Mouse (Mus musculus) midbrain, embryonic 12.5 days (tissue): ENCODE measurements at regions not wholly inside any gene's neighbourhood (a gene's known extent, or its start where the extent isn't known, plus 50 kb on each side); places are given as distances from the start of the nearest gene placed in this dataset.
A peak's percentile ranks its signal among the peaks of the same experiment; 100 is the strongest.

Source experiments
- ATAC-seq: fragments of 200-750 bp; cut with Nextera tagmentation; 2 replicates; pipeline ENCODE4 v1.8.0; 2017; ENCODE audit warnings: low read depth, moderate TSS enrichment, moderate library complexity; ENCODE audit not compliant: low FRiP score
- H3K27ac ChIP-seq: fragments of 300-500 bp; sonication (generic); replicated peaks from 2 replicates; pipeline ENCODE4 v1.5.1; 2016; ENCODE audit warnings: mild to moderate bottlenecking
- H3K27me3 ChIP-seq: fragments of 300-500 bp; sonication (generic); 2 replicates; pipeline ENCODE4 v1.6.1; 2016; ENCODE audit warnings: mild to moderate bottlenecking
- H3K36me3 ChIP-seq: fragments of 300-500 bp; sonication (generic); 2 replicates; pipeline ENCODE4 v1.6.1; 2016
- H3K4me1 ChIP-seq: fragments of 300-500 bp; sonication (generic); 2 replicates; pipeline ENCODE4 v1.6.1; 2016
- H3K4me2 ChIP-seq: fragments of 300-500 bp; sonication (generic); replicated peaks from 2 replicates; pipeline ENCODE4 v1.6.1; 2016; ENCODE audit warnings: mild to moderate bottlenecking, moderate library complexity
- H3K4me3 ChIP-seq: fragments of 300-500 bp; sonication (generic); 2 replicates; pipeline ENCODE4 v1.5.1; 2016; ENCODE audit warnings: mild to moderate bottlenecking
- H3K9ac ChIP-seq: fragments of 300-500 bp; sonication (generic); replicated peaks from 2 replicates; pipeline ENCODE4 v1.6.1; 2016; ENCODE audit warnings: mild to moderate bottlenecking, moderate library complexity
- H3K9me3 ChIP-seq: fragments of 300-500 bp; sonication (generic); 2 replicates; pipeline ENCODE4 v1.6.1; 2016; ENCODE audit warnings: mild to moderate bottlenecking
- WGBS: fragments of 180-500 bp; shearing (Covaris S2); methylation state at CpG from one replicate; pipeline ENCODE4 v1.1.7; 2016; 5-methylcytosine and 5-hydroxymethylcytosine counted together

DNA sequence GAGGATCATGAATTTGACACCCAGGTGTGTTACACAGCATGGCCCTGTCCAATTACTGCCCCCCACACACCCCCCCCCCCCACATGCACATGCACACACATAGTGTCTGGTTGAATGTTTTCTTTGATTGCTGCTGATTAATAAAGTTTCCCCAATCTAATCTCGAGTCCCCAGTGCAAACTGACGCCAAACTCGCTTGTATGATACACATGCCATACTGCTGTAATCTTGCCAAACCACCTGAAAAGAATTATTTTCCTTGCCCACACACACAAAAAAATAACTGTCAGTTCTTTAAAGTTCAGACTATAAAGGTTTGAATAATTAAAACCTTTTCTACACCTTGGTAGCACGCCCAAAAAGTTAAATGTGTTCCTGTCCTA lies 184.7 kb upstream of the Meis1 start:
- Histone ChIP-seq H3K9me3 (no peaks in the 10 kb centered on the region), H3K27ac (no peak overlapping the region), H3K36me3 (no peaks in the 10 kb centered on the region), H3K9ac (no peak overlapping the region), H3K4me1 (peaks cover 21% of the 10 kb centered on the region; the same call in 1 of the 2 replicates), H3K4me3 (no peak overlapping the region), H3K27me3 (peaks cover 4% of the 10 kb centered on the region; the same call in 1 of the 2 replicates), H3K4me2 (no peak overlapping the region)
- no peak for ATAC-seq
- 84% methylated on average over 4 of the region's 4 CpGs for WGBS

DNA sequence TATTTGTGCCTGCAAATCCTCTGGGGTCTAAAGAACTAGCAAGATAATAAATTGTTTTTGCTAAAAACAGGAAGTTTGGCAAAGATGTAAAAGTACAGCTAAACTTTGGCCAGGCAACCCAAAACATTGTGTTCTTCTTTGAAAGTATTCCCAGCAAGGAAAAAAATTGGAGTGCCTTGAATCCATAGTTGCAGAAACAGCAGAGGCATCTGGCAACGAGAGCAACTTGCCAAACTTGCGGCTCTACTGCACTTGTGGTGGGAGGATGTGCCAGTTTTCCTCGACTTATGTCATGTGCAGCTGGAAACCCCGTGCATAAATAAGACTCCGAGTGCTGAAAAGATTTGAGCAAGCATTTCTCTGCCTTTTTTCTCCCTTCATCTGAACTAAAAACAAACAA lies 185.2 kb upstream of the Meis1 start:
- no peak for ATAC-seq
- H3K36me3 ChIP-seq: no peaks in the 10 kb centered on the region
- no peaks in the 10 kb centered on the region for H3K9me3 ChIP-seq
- H3K27ac ChIP-seq: 0 out of 2 replicates have a peak overlapping the region, but pooled peaks have one; percentile 25
- no peak overlapping the region for H3K4me2 ChIP-seq
- H3K4me1 ChIP-seq: peaks cover 21% of the 10 kb centered on the region; the same call in 1 of the 2 replicates
- WGBS: 26% methylated on average over 5 of the region's 5 CpGs
- H3K4me3 ChIP-seq: no peak overlapping the region
- H3K27me3 ChIP-seq: peaks cover 4% of the 10 kb centered on the region; the same call in 1 of the 2 replicates
- no peak overlapping the region for H3K9ac ChIP-seq

DNA sequence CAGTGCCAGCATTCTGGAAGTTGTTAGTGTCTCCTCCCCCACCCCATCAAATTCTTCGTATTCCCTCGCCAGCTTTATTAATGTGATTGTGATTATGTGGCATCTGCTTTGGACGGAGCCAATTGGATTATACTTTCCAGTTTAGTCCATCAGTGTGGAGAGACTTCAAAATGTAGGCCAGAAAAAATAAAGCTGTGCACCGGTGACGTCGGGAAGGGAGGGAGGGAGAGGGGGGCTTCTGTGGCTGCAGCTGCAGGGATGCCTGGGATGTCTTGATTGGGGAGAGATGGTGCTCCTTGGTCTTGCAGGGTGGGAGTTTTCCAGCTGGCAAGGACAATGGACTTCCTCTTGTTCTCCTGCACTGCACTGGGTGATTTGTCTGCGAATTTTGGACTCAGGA lies 185.7 kb upstream of the Meis1 start:
- Histone ChIP-seq H3K4me3 (no peak overlapping the region), H3K4me1 (peaks cover 21% of the 10 kb centered on the region; the same call in 1 of the 2 replicates), H3K27ac (no peak overlapping the region), H3K9me3 (no peaks in the 10 kb centered on the region), H3K4me2 (peak overlapping the region; percentile 17; the same call in 1 of the 2 replicates), H3K27me3 (peaks cover 4% of the 10 kb centered on the region; the same call in 1 of the 2 replicates), H3K9ac (no peak overlapping the region), H3K36me3 (no peaks in the 10 kb centered on the region)
- WGBS: 16% methylated on average over 7 of the region's 7 CpGs
- ATAC-seq: peak; percentile 75

DNA sequence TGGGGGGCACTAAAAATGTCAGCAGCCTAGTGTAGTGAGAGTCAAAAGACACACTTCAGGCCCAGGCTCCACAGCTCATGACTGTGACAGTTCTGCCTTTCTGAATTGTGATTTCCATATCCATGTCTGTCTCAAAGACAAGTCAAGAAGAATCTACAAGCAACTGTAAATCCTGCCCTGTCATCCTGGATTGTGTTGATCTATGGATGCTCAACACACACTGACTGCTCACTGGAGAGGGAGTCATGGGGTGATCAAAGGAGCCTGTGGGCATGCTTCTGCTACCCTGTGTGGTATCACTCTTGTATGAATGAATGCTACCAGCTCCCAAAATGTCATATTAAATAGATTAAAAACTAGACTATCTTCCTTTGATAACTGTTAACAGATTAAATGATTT lies 186.4 kb upstream of the Meis1 start:
- Histone ChIP-seq H3K4me2 (no peak overlapping the region), H3K9ac (no peak overlapping the region), H3K4me1 (peaks cover 21% of the 10 kb centered on the region; the same call in 1 of the 2 replicates), H3K27ac (no peak overlapping the region), H3K27me3 (peaks cover 4% of the 10 kb centered on the region; the same call in 1 of the 2 replicates), H3K9me3 (no peaks in the 10 kb centered on the region), H3K4me3 (no peak overlapping the region), H3K36me3 (no peaks in the 10 kb centered on the region)
- ATAC-seq: peak; percentile 28; the same call in 1 of the 2 replicates

DNA sequence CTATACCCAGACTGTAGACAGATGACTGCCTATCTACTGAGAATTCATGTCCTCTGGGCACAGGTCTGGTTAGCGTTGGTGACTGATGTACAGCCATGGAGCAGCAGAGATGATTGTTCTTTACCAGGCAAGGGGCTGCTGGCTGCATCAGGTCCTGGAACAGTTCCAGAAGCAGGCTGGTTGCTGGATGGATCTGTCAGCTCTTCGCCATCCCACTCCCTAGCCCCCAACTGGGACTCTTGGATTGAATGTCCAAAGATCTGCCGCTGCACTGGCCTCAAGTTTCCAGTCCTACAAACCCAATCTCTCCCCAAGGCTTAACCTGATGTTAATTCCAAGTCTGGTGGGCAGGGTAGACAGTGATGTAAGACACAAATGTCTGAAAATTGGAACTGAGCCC lies 200.7 kb upstream of the Meis1 start:
- no peaks in the 10 kb centered on the region for H3K36me3 ChIP-seq
- no peak for ATAC-seq
- 83% methylated on average over 3 of the region's 3 CpGs for WGBS
- H3K9me3 ChIP-seq: no peaks in the 10 kb centered on the region
- H3K4me3 ChIP-seq: no peak overlapping the region
- H3K27me3 ChIP-seq: no peaks in the 10 kb centered on the region
- no peaks in the 10 kb centered on the region for H3K4me1 ChIP-seq
- no peak overlapping the region for H3K4me2 ChIP-seq
- H3K27ac ChIP-seq: no peak overlapping the region
- no peak overlapping the region for H3K9ac ChIP-seq

DNA sequence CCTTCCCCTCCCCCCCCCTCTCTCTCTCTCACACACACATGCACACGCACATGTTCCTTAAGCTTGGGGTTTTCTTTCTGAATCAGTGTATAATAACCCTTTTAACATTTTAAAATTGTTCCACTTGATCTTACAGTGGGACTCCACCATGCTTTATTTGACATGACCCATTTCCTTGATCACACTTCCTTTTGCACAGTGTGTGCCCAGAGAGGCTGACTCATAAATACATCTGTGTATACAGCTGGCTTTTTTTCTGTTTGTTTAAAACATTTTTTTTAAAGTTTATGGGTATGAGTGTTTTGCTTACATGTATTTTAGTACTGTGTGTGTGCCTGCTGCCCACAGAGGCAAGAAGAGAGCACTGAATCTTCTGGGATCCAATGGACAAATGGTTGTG lies 202.7 kb upstream of the Meis1 start:
- Histone ChIP-seq H3K4me3 (no peak overlapping the region), H3K4me2 (no peak overlapping the region), H3K36me3 (no peaks in the 10 kb centered on the region), H3K27me3 (no peaks in the 10 kb centered on the region), H3K4me1 (no peaks in the 10 kb centered on the region), H3K27ac (no peak overlapping the region), H3K9me3 (no peaks in the 10 kb centered on the region), H3K9ac (no peak overlapping the region)
- ATAC-seq: no peak
- no CpG with 5 or more reads among the region's 1 CpGs for WGBS

DNA sequence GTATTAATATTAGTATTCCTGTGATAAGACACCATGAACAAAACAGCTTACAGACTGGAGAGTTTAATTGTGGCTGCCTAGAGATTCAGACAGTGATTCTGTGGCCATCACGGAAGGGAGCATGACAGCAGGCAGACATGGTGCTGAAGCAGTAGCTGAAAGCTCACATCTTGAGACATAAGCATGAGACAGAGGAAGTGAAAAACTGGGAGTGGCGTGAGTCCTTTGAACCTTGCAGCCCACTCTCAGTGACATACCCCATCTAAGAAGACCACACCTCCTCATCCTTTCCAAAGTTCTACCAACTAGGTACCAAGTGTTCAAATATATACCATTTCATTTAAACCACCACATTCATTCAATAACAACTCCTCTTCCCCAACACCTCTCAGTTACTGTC lies 208.0 kb upstream of the Meis1 start:
- H3K4me2 ChIP-seq: no peak overlapping the region
- ATAC-seq: no peak
- H3K36me3 ChIP-seq: no peaks in the 10 kb centered on the region
- no peaks in the 10 kb centered on the region for H3K9me3 ChIP-seq
- H3K27me3 ChIP-seq: no peaks in the 10 kb centered on the region
- H3K4me3 ChIP-seq: no peak overlapping the region
- H3K27ac ChIP-seq: no peak overlapping the region
- H3K9ac ChIP-seq: no peak overlapping the region
- no peaks in the 10 kb centered on the region for H3K4me1 ChIP-seq
- WGBS: 87% methylated on average over 2 of the region's 2 CpGs

DNA sequence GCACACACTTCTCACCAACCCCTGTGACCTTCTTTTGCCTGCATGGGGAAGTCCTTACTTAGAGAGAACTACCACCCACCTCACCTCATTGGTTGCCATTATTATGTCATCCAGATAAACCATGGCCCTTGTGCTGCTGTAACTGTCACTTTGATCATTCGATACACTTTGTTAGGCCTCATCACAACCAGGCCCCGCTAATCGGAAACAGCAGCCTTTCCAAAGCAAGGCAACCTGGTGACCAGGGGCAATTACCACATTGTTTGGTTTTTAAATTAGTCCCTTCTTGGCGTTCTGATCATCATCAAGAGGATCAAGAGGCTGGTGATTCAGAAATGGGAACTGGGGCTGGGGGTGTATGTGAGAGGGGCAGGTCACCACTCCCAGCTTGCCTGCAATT lies 208.9 kb upstream of the Meis1 start:
- Histone ChIP-seq H3K4me1 (no peaks in the 10 kb centered on the region), H3K9me3 (no peaks in the 10 kb centered on the region), H3K4me3 (no peak overlapping the region), H3K9ac (no peak overlapping the region), H3K27me3 (no peaks in the 10 kb centered on the region), H3K27ac (no peak overlapping the region), H3K4me2 (no peak overlapping the region), H3K36me3 (no peaks in the 10 kb centered on the region)
- WGBS: 80% methylated on average over 4 of the region's 4 CpGs
- no peak for ATAC-seq

DNA sequence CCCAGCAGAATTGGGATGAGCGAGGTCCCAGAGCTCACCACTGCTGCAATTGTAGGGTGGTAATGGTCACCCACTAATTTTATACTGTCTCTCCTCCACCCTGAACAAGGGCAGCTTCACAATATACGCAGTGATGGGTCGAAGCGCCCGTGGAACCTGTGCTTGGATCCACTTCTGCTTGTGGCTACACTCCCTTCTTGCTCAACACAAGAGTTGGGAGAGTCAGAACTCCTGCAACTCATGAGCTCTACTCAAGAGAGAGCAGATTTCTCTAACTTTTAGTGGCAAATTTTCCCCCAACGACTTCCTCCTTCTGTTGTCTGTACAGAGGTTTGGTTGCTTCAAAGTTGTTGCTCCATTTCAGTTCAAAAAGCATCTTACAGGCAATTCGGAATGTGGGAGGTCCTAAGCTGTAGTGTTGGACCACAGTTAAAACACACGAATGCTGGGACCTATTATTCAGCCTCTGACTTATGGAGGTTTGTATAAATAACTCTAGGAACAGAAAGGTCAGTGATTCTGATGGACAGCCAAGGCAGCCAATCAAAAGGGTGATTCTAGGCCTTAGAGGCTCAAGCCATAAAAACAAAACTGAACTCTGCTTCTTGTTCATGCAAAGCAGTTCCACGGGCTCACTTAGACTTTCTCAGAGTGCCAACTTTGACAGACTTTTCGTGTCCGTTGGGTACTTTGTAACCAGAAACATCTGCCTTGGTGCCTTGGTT lies 227.8 kb upstream of the Meis1 start:
- 84% methylated on average over 11 of the region's 11 CpGs for WGBS
- Histone ChIP-seq H3K9ac (no peak overlapping the region), H3K9me3 (no peaks in the 10 kb centered on the region)

DNA sequence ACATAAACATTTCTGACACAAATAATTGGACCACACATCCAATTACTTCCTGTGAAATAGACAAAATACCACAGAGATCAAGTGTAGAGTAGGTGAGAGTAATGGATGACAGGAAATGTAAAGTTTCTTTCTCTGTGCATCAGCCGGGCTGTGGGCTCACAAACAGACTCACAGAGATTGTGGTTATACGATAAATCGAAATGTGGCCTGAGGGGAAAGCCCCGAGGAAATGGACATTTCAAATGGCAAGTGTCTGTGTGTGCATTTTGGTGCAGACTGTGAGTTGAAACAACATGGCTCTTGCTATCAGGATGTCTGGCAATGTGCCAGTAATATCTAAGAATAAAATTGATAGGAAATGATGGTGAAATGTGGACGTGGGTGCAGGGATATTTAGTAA lies 234.8 kb upstream of the Meis1 start:
- H3K4me3 ChIP-seq: no peak overlapping the region
- no peaks in the 10 kb centered on the region for H3K9me3 ChIP-seq
- H3K9ac ChIP-seq: no peak overlapping the region
- no peak overlapping the region for H3K27ac ChIP-seq
- no peak overlapping the region for H3K4me2 ChIP-seq
- 82% methylated on average over 5 of the region's 5 CpGs for WGBS
- no peaks in the 10 kb centered on the region for H3K27me3 ChIP-seq
- H3K36me3 ChIP-seq: no peaks in the 10 kb centered on the region
- no peaks in the 10 kb centered on the region for H3K4me1 ChIP-seq
- no peak for ATAC-seq

More for the DNA sequence above, 227.8 kb upstream of the Meis1 start:
- Histone ChIP-seq H3K4me1 (no peaks in the 10 kb centered on the region), H3K4me2 (no peak overlapping the region), H3K4me3 (no peak overlapping the region), H3K27me3 (no peaks in the 10 kb centered on the region), H3K36me3 (no peaks in the 10 kb centered on the region), H3K27ac (no peak overlapping the region)
- no peak for ATAC-seq

DNA sequence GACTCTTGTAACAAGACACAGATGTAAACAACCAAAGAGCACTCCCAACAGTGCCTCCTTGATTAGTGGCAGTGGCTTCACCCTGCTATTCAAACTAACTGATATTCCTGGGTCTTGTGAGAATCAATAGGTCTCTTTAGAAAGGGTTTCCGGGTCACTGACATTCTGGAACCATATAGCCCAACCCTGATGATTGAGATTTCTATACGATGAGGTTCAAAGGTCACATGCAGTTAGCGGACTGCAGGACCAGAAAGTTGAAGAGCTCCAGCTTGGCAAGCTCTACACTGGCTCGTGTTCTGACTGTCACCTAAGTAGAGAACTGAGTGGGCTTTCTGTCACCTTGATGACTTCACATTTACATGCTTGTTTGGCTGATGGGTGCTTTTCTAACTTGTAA lies 235.4 kb upstream of the Meis1 start:
- Histone ChIP-seq H3K4me2 (no peak overlapping the region), H3K27me3 (no peaks in the 10 kb centered on the region), H3K36me3 (no peaks in the 10 kb centered on the region), H3K4me3 (no peak overlapping the region), H3K27ac (no peak overlapping the region), H3K4me1 (no peaks in the 10 kb centered on the region), H3K9ac (no peak overlapping the region), H3K9me3 (no peaks in the 10 kb centered on the region)
- WGBS: 66% methylated on average over 4 of the region's 4 CpGs
- no peak for ATAC-seq

DNA sequence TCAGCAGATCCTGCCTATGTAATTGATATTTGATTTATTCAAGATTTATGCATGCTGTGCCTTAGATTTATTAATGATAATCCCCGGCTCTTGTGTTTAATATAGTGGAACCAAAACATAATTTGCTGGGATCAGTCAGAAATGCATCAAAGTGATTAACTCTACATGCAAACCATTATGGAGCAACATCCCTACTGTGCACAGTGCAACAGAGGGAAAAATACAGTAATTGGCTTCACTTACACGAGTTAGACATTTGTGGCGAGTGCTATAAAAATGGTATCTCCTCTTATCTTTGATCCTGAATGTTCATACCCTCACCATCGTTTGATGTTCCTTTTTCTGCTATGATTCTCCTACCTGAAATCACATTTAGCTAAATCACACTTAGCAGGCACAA lies 238.8 kb upstream of the Meis1 start:
- Histone ChIP-seq H3K4me2 (no peak overlapping the region), H3K36me3 (no peaks in the 10 kb centered on the region), H3K27me3 (no peaks in the 10 kb centered on the region), H3K4me3 (no peak overlapping the region), H3K27ac (no peak overlapping the region), H3K9ac (no peak overlapping the region), H3K4me1 (no peaks in the 10 kb centered on the region), H3K9me3 (no peaks in the 10 kb centered on the region)
- no peak for ATAC-seq
- 88% methylated on average over 4 of the region's 4 CpGs for WGBS

DNA sequence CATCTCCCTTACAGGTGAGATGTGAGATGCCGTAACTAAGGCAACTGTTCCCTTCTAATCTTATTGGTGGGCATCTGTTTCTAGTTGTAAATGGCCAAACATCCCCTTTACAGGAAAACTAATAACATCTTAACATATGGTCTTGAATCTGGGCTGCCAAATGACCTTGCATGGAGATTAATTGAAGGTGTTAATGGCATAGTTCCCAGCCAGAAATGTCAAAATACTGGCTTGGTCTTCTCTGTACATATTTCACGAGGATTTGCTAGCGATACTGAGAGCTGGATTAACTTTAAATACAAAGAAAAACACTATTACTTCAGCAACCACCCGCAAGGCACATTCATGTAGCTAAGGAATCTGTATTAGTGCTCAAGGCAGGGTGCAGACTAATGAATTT lies 244.0 kb upstream of the Meis1 start:
- Histone ChIP-seq H3K4me1 (no peaks in the 10 kb centered on the region), H3K27me3 (no peaks in the 10 kb centered on the region), H3K36me3 (no peaks in the 10 kb centered on the region), H3K27ac (no peak overlapping the region), H3K4me2 (no peak overlapping the region), H3K9me3 (no peaks in the 10 kb centered on the region), H3K9ac (no peak overlapping the region), H3K4me3 (no peak overlapping the region)
- ATAC-seq: no peak
- WGBS: 77% methylated on average over 4 of the region's 4 CpGs
